31 mouse cellular contexts compared by ENCODE assay signal in the genomic region with DNA sequence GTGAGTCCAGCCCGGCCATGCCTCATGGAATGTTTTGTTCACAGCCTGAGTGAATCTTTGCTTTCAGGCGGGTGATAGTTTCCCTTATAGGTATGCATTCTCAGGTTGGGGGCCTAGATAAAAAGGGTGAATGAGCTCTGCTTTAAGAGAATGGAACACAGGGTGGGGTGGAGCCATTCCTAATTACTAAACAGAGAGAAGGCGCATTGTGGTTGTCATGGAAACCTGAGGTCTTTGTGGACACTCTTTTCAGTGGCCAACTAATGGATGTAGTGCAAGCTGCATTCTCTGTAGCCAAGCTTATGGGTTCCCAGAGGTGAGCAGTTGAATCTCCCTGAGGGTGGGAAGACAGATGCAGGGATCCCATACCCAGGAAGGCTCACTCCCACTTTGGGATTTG. TPM values are rescaled to one million over a fixed set of nuclear protein-coding genes. Genes with fewer than 3 reads are reported as not detected.
DNase-seq lines count a peak whose midpoint lies in the region; ATAC-seq and TF ChIP-seq lines count a peak whose summit lies in the region.
"Had no signal": no experiment of that assay in that cellular context is flagged by ENCODE, and none has a peak within 500 bp of the region (broad histone marks: within the 10 kb centered on the region; RNA-seq: fewer than 3 reads in every experiment).

No protein-coding gene starts in this region.

- TF ChIP-seq EP300 in MEL (IDR thresholded peaks at IDR 0.05; ENCODE audit: low read depth in 1 of 2, low read length in 2 of 2) = no peak

- no peak for TF ChIP-seq POLR2A in MEL (IDR thresholded peaks at IDR 0.05; ENCODE audit: control insufficient read depth in 1 of 2, insufficient read depth in 1 of 2, low read depth in 1 of 2, low read length in 2 of 2, poor library complexity in 1 of 2)

- no peak overlapping the region for H3K9ac ChIP-seq in hindbrain, embryonic 11.5 days (ENCODE audit: low read depth, low read length)
- no peak overlapping the region for H3K9ac ChIP-seq in hindbrain, embryonic 13.5 days
- H3K9ac ChIP-seq in MEL (ENCODE audit: control insufficient read depth, low read depth, low read length, poor library complexity, severe bottlenecking) = no peak overlapping the region
- no peak overlapping the region for H3K9ac ChIP-seq in forebrain, embryonic 12.5 days
- H3K9ac ChIP-seq: heart, embryonic 13.5 days; limb, embryonic 15.5 days; liver, embryonic 13.5 days; neural tube, embryonic 13.5 days had no signal

- no peak for TF ChIP-seq CTCF in MEL (IDR thresholded peaks at IDR 0.05 in 2 of 3, conservative IDR thresholded peaks at IDR 0.05 in 1 of 3; ENCODE audit: control insufficient read depth in 1 of 3, insufficient read depth in 1 of 3, low read depth in 2 of 3, low read length in 3 of 3, poor library complexity in 1 of 3, severe bottlenecking in 1 of 3)

- 52% methylated on average over 3 of the region's 3 CpGs for WGBS in hindbrain, embryonic 11.5 days
- 48% methylated on average over 3 of the region's 3 CpGs for WGBS in hindbrain, embryonic 13.5 days
- 40% methylated on average over 3 of the region's 3 CpGs for WGBS in forebrain, embryonic 12.5 days

- H3K9me3 ChIP-seq in hindbrain, embryonic 11.5 days (ENCODE audit: control insufficient read depth, low read length) = no peaks in the 10 kb centered on the region
- H3K9me3 ChIP-seq in hindbrain, embryonic 13.5 days = no peaks in the 10 kb centered on the region
- H3K9me3 ChIP-seq in MEL (replicated peaks; ENCODE audit: insufficient read depth, low read length) = no peaks in the 10 kb centered on the region
- H3K9me3 ChIP-seq in forebrain, embryonic 12.5 days = no peaks in the 10 kb centered on the region
- H3K9me3 ChIP-seq: heart, embryonic 13.5 days; limb, embryonic 10.5 days; limb, embryonic 15.5 days; liver, embryonic 13.5 days; megakaryocyte, embryonic 14.5 days; neural tube, embryonic 13.5 days had no signal

- TF ChIP-seq RAD21 in MEL (IDR thresholded peaks at IDR 0.05; ENCODE audit: low read depth, low read length) = no peak

- H3K27ac ChIP-seq in hindbrain, embryonic 11.5 days (ENCODE audit: low read depth, low read length) = no peak overlapping the region
- no peak overlapping the region for H3K27ac ChIP-seq in hindbrain, embryonic 13.5 days
- H3K27ac ChIP-seq in MEL (ENCODE audit: control insufficient read depth, low read depth, low read length) = no peak overlapping the region
- no peak overlapping the region for H3K27ac ChIP-seq in forebrain, embryonic 12.5 days
- H3K27ac ChIP-seq: gastrocnemius, adult 2 months; heart, adult 2 months; heart, embryonic 13.5 days; kidney, postnatal 0 days; limb, embryonic 10.5 days; limb, embryonic 15.5 days; liver, embryonic 13.5 days; neural tube, embryonic 13.5 days had no signal

- H3K4me1 ChIP-seq in hindbrain, embryonic 11.5 days (replicated peaks; ENCODE audit: control insufficient read depth, insufficient read depth, low read length) = no peaks in the 10 kb centered on the region
- no peaks in the 10 kb centered on the region for H3K4me1 ChIP-seq in hindbrain, embryonic 13.5 days (replicated peaks)
- peaks cover 0 to 3% of the 10 kb centered on the region in 2 experiments; a peak in 1 of 4 replicates for H3K4me1 ChIP-seq in MEL (ENCODE audit: control insufficient read depth in 1 of 2, insufficient read depth in 2 of 2, low read length in 2 of 2)
- peaks cover 5% of the 10 kb centered on the region; the same call in 1 of the 2 replicates for H3K4me1 ChIP-seq in forebrain, embryonic 12.5 days
- H3K4me1 ChIP-seq: heart, embryonic 13.5 days; limb, embryonic 10.5 days; limb, embryonic 15.5 days; liver, embryonic 13.5 days; megakaryocyte, embryonic 14.5 days; neural tube, embryonic 13.5 days had no signal

- no peaks in the 10 kb centered on the region for H3K79me2 ChIP-seq in MEL (ENCODE audit: control insufficient read depth, insufficient read depth, low read length, poor library complexity)

- no peaks in the 10 kb centered on the region for H3K27me3 ChIP-seq in hindbrain, embryonic 11.5 days (ENCODE audit: control insufficient read depth, insufficient read depth, low read length)
- H3K27me3 ChIP-seq in hindbrain, embryonic 13.5 days = no peaks in the 10 kb centered on the region
- H3K27me3 ChIP-seq in MEL (ENCODE audit: control insufficient read depth in 1 of 2, insufficient read depth in 2 of 2, low read length in 2 of 2) = no peaks in the 10 kb centered on the region; a peak in 1 of 4 replicates
- 0 out of 2 replicates have a peak, but pooled peaks cover 4% of the 10 kb centered on the region for H3K27me3 ChIP-seq in forebrain, embryonic 12.5 days
- H3K27me3 ChIP-seq: heart, embryonic 13.5 days; liver, embryonic 13.5 days; neural tube, embryonic 13.5 days had no signal

- H3K4me3 ChIP-seq in hindbrain, embryonic 11.5 days (ENCODE audit: low read depth, low read length) = no peak overlapping the region
- no peak overlapping the region for H3K4me3 ChIP-seq in hindbrain, embryonic 13.5 days
- H3K4me3 ChIP-seq in MEL (ENCODE audit: control insufficient read depth in 1 of 2, insufficient read depth in 1 of 2, low read depth in 2 of 2, low read length in 2 of 2) = peak overlapping the region; percentile 33 to 38; a peak in 3 of 4 replicates
- no peak overlapping the region for H3K4me3 ChIP-seq in forebrain, embryonic 12.5 days (replicated peaks)
- H3K4me3 ChIP-seq: gastrocnemius, adult 2 months; heart, adult 2 months; heart, embryonic 13.5 days; limb, embryonic 10.5 days; limb, embryonic 15.5 days; liver, embryonic 13.5 days; megakaryocyte, embryonic 14.5 days; neural tube, embryonic 13.5 days had no signal

- DNase-seq in hindbrain, embryonic 11.5 days (ENCODE audit: low spot score) = peak; percentile 15
- DNase-seq in MEL (ENCODE audit: low read depth, low spot score) (no peak), R1 (ENCODE audit: low read depth, low spot score) (peak; percentile 11)
- DNase-seq in retina, embryonic 14.5 days (ENCODE audit: low spot score) = no peak
- DNase-seq in layer of hippocampus, postnatal 36 days = no peak
- no peak for DNase-seq in thymus, postnatal 10 days (ENCODE audit: low spot score in 2 of 2)
- DNase-seq: adrenal gland, postnatal 10 days; B cell, adult 2 months; cerebellum, adult 11 months; cerebellum, adult 9-10 months; cerebellum, postnatal 36 days; gastrocnemius, adult 2 months; gastrocnemius, postnatal 36 days; heart, adult 2 months; heart, postnatal 10 days; kidney, adult 8-10 months; kidney, postnatal 4 days; liver, embryonic 13.5 days; lung, adult 18-20 months; lung, postnatal 4 days; thymus, postnatal 14 days had no signal

- no peak overlapping the region for H3K4me2 ChIP-seq in hindbrain, embryonic 11.5 days (replicated peaks; ENCODE audit: low read depth, low read length)
- no peak overlapping the region for H3K4me2 ChIP-seq in hindbrain, embryonic 13.5 days
- H3K4me2 ChIP-seq in forebrain, embryonic 12.5 days = no peak overlapping the region
- H3K4me2 ChIP-seq: heart, embryonic 13.5 days; limb, embryonic 15.5 days; liver, embryonic 13.5 days; neural tube, embryonic 13.5 days had no signal

- H3K36me3 ChIP-seq in hindbrain, embryonic 11.5 days (ENCODE audit: control insufficient read depth, insufficient read depth, low read length) = no peaks in the 10 kb centered on the region
- H3K36me3 ChIP-seq in hindbrain, embryonic 13.5 days = no peaks in the 10 kb centered on the region
- no peaks in the 10 kb centered on the region for H3K36me3 ChIP-seq in MEL (ENCODE audit: control insufficient read depth in 1 of 2, insufficient read depth in 2 of 2, low read length in 2 of 2)
- no peaks in the 10 kb centered on the region for H3K36me3 ChIP-seq in forebrain, embryonic 12.5 days (replicated peaks)
- H3K36me3 ChIP-seq: heart, embryonic 13.5 days; limb, embryonic 10.5 days; limb, embryonic 15.5 days; liver, embryonic 13.5 days; neural tube, embryonic 13.5 days had no signal

- 0 out of 2 replicates have a peak, but pooled peaks have one; percentile 17 for ATAC-seq in hindbrain, embryonic 11.5 days (ENCODE audit: low FRiP score)
- ATAC-seq in hindbrain, embryonic 13.5 days (ENCODE audit: low FRiP score) = no peak; the same call in 1 of the 2 replicates
- ATAC-seq in forebrain, embryonic 12.5 days (ENCODE audit: low FRiP score) = peak; percentile 36; the same call in 1 of the 2 replicates
- ATAC-seq: intestine, embryonic 16.5 days; lung, postnatal 0 days had no signal

TF ChIP-seq in MEL, 35 proteins besides CTCF, POLR2A, EP300 and RAD21:
- TF ChIP-seq NELFE (IDR thresholded peaks at IDR 0.05; ENCODE audit: low read depth, low read length) = no peak
- no peak for TF ChIP-seq RCOR1 (IDR thresholded peaks at IDR 0.05; ENCODE audit: low read depth, low read length)

RNA-seq across cellular contexts. Expression of gene Tceal3, which starts 16.8 kb away (rescaled TPM):
- polyA plus RNA-seq in hindbrain, embryonic 11.5 days (2014; fragmentation: Nextera tagmentation; extraction: Ambion mirVana) = 10.5 and 10.6 TPM in 2 replicates
- 49.1 and 49.8 TPM in 2 replicates for polyA plus RNA-seq in hindbrain, embryonic 13.5 days (2015; fragmentation: Nextera tagmentation; extraction: Ambion mirVana)
- total RNA-seq in MEL (2012; rRNA removed) = not detected in 2 replicates
- polyA plus RNA-seq in MEL (2012; ENCODE audit: insufficient read depth in 1 of 2, insufficient read length in 2 of 2, low read depth in 1 of 2, low replicate concordance in 2 of 2, missing spikeins in 1 of 2) = not detected
- polyA plus RNA-seq in forebrain, embryonic 12.5 days (2016; fragmentation: Nextera tagmentation; extraction: Ambion mirVana) = 29.2 and 33.4 TPM in 2 replicates
- 100 to 1,000 TPM; 188 to 204 TPM for total RNA-seq in layer of hippocampus, postnatal 36 days (2021)

Comparison
In these comparisons a context has a peak if more than half of its experiments do, and no peak if none do; other contexts are left out.
1. DNase-seq: peak in hindbrain, embryonic 11.5 days (single experiment) and R1 (single experiment); none in MEL (single experiment), retina, embryonic 14.5 days (single experiment), layer of hippocampus, postnatal 36 days (0 of 2) and thymus, postnatal 10 days (0 of 2).
2. H3K4me3 ChIP-seq: peak in MEL (2 of 2); none in hindbrain, embryonic 11.5 days (single experiment), hindbrain, embryonic 13.5 days (single experiment) and forebrain, embryonic 12.5 days (single experiment).
3. RNA of gene Tceal3, which starts 16.8 kb away (polyA plus RNA-seq): 49.1 to 49.8 TPM in hindbrain, embryonic 13.5 days, 29.2 to 33.4 TPM in forebrain, embryonic 12.5 days and 10.5 to 10.6 TPM in hindbrain, embryonic 11.5 days; not detected in MEL; every median in the first group is over 10 times any median in the second.